Mouse (Mus musculus): ENCODE measurements at regions not wholly inside any gene's neighbourhood (a gene's known extent, or its start where the extent isn't known, plus 50 kb on each side); places are given as distances from the start of the nearest gene placed in this dataset.

GRCm38 (mm10) chr2:93135324-93135723 lies 52.0 kb upstream of the Trp53i11 start:
- DNase-seq (ENCODE audit: extremely low spot score in 1 of 2, low spot score in 2 of 2): no peak
- intact Hi-C loops (cut with DNase I): no loop called here

- DNase-seq (ENCODE audit: extremely low spot score in 1 of 2, low spot score in 2 of 2): no peak
- intact Hi-C loops (cut with DNase I): no loop called here
Measured at GRCm38 (mm10) chr2:93133301-93133971, 53.9 kb upstream of the Trp53i11 start.

DNA sequence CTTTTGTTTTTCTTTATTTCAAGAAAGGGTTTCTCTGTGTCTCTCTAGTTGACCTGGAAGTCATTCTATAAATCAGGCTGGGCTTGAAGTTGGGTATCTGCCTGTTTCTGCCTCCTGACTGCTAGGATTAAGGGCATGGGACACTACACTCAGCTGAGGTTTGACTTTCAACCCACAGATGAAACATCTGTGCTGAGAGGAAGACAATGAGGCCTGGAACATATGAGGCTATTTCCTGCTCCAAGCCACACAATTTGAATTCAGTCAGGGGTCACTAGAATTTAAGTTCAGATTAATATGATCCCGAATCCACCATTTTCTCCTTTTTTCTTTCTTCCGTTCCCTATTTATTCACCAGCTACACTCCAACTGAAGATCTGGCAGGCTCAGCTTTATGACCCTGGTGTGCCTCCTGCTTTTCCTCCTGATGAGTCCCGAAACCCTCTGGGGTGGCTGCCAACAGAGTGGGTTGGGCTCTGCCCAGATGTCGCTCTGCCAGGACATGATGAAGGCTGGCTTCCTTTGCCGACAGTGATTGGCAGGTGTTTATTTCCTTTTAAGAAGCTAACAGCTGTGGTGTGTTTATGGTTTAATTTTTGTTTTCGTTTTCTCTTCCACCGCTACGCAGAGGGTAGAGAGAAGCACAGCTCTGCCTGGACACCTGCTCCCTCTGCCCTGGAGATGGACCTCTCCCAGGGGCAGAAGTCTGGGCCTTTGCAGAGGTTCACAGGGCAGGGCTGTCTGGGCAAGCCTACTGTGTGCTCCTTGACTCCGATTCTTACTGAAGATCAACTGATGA lies 55.3 kb upstream of the Trp53i11 start:
- intact Hi-C loops (cut with DNase I): no loop called here
- DNase-seq (ENCODE audit: extremely low spot score in 1 of 2, low spot score in 2 of 2): peak; percentile 21 to 57

DNA sequence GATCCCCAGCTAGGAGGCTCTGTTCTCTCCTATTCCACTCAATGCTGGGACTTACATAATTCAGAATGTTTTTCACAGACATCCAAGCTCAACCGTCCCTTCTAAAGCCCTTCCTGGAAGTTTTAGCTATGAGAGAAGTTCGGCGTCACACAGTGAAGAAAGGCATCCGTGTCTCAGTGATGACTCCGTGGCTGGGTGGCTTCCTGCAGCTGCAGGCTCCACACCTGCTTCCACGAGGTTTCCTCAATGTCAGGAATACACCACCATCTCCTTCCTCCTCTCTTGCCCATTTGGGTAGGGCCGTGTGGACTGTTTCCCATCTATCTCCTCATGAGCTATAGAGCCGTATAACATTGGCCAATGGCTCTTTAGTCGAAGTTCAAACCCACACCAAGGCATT lies 56.1 kb upstream of the Trp53i11 start:
- intact Hi-C loops (cut with DNase I): no loop called here
- DNase-seq (ENCODE audit: extremely low spot score in 1 of 2, low spot score in 2 of 2): no peak

DNA sequence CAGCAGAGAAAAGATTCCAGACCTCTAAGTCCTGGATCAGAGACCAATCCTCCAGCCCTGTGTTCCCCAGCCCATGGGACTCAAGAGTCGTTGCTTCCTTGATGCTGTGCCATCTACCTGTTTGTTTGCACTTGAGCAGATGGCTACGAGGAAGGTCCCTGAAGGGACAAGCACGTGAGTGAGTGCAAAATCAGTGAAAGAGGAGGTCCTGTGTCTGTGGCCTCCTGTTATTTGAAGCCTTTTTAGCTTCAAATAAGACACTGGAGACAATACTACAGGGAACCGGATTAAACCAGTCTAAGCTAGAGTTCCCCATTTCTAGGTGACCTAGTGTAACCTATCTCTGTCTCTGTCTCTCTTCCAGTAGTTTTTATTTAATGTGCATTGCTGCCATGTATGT lies 58.2 kb upstream of the Trp53i11 start:
- intact Hi-C loops (cut with DNase I): no loop called here
- no peak for DNase-seq (ENCODE audit: extremely low spot score in 1 of 2, low spot score in 2 of 2)

- peak; percentile 35 to 95 for DNase-seq (ENCODE audit: extremely low spot score in 1 of 2, low spot score in 2 of 2)
- intact Hi-C loops (cut with DNase I): no loop called here
Measured at GRCm38 (mm10) chr2:93126595-93127165, 60.7 kb upstream of the Trp53i11 start.

DNA sequence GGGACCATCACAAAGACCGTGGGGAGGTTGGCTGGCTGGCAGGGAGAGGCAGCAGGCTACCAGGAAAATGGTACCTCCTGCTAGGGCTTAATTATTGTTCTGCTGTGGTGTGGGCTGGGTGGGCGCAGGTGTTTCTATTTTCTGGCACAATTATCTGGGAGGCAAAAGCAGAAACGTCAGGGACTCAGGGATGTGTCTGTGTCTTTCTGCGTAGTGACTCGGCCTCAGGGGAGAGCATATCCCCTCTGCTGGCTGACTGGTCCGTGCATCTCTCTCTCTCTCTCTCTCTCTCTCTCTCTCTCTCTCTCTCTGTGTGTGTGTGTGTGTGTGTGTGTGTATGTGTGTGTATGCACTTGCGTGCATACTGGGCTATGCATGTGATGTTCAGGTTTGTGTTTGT lies 61.2 kb upstream of the Trp53i11 start:
- intact Hi-C loops (cut with DNase I): no loop called here
- no peak for DNase-seq (ENCODE audit: extremely low spot score in 1 of 2, low spot score in 2 of 2)

GRCm38 (mm10) chr2:93124866-93125467 lies 62.4 kb upstream of the Trp53i11 start:
- intact Hi-C loops (cut with DNase I): no loop called here
- DNase-seq (ENCODE audit: extremely low spot score in 1 of 2, low spot score in 2 of 2): no peak

- intact Hi-C loops (cut with DNase I): no loop called here
- DNase-seq (ENCODE audit: extremely low spot score in 1 of 2, low spot score in 2 of 2): no peak
Measured at GRCm38 (mm10) chr2:93123829-93124228, 63.5 kb upstream of the Trp53i11 start.

- intact Hi-C loops (cut with DNase I): no loop called here
- DNase-seq (ENCODE audit: extremely low spot score in 1 of 2, low spot score in 2 of 2): no peak
Measured at GRCm38 (mm10) chr2:93120386-93120785, 67.0 kb upstream of the Trp53i11 start.

DNA sequence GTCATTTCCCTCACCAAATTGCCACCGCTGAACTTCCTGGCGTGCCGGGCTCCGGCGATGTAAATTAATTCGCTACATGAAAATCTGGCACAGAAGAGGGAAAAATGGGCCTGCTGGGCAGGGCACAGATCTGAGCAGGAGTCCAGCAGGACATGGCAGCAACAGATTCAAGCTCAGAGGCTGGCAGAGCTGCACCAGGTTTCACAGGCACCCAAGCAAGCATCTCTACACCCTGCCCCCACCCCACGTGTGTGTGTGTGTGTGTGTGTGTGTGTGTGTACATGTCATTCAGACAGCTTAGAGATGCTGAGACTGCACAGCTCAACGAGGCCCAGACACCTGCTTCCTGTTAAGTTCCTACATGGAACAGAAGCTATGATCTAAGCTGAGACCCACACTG lies 68.3 kb upstream of the Trp53i11 start:
- peak in 1 of 2 experiments; percentile 39 for DNase-seq (ENCODE audit: extremely low spot score in 1 of 2, low spot score in 2 of 2)

DNA sequence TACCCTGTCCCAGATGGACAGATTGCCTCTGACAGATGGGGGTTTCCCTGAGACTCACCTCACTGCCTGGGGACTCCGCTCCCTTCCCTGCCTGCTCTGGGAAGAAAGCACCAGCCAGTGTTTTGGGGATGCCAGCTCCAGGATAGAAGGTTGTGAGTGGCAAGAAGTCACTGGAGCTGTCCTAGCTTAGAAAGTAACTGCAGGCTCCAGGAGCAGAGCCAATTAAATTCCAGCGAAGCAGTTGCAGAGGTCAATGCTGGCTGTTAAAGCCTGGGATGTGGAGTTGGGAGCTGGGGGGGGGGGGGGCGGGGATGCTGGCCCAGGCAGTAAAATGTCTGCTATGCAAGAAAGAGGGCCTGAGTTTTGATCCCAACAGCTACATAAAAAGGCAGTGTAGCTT lies 69.3 kb upstream of the Prdm11 start:
- no peak for DNase-seq (ENCODE audit: extremely low spot score in 1 of 2, low spot score in 2 of 2)
- intact Hi-C loops (cut with DNase I): no loop called here

More for the DNA sequence above, 68.3 kb upstream of the Trp53i11 start:
- intact Hi-C loops (cut with DNase I): no loop called here

DNA sequence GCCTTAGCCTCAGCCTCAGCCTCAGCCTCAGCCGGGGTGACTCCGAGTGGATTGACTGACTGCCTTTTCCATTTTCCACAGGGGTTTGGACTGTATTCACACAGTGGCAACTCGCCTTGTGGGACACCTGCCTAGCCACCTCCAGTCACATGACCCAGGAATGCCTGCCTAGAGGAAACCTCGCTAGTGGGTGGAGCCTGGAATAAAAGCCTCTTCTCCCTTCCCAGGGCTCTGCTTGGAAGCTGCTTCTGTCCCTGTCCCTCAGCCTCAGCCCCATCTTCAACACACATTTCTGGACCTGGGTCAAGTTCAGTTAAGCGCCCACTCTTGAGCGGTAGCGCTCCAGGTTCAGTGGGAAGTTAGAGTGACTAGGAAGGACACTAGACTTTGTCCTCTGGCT lies 68.0 kb upstream of the Prdm11 start:
- intact Hi-C loops (cut with DNase I): no loop called here
- DNase-seq (ENCODE audit: extremely low spot score in 1 of 2, low spot score in 2 of 2): no peak

DNA sequence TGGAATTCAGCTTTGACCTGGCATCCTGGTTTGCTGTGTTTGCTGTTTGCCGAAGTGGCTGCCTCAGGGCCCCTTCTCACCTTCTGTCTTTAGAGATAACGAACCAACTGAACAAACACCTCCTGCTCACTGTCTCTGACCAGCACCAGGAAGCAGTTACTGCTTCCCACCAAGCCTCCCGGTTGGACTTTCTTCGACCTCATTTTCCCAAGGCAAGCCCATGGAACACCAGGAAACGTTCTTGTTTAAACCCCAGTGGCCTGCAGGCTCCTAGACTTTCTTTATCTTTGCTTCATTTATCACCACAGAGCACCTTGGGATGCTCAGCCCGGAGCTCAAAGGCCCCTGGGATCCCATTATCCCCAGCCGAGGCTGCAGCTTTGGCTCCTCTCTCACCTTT lies 66.4 kb upstream of the Prdm11 start:
- intact Hi-C loops (cut with DNase I): no loop called here
- DNase-seq (ENCODE audit: extremely low spot score in 1 of 2, low spot score in 2 of 2): no peak

GRCm38 (mm10) chr2:93110898-93111297 lies 64.9 kb upstream of the Prdm11 start:
- intact Hi-C loops (cut with DNase I): no loop called here
- DNase-seq (ENCODE audit: extremely low spot score in 1 of 2, low spot score in 2 of 2): peak in 1 of 2 experiments; percentile 22

DNA sequence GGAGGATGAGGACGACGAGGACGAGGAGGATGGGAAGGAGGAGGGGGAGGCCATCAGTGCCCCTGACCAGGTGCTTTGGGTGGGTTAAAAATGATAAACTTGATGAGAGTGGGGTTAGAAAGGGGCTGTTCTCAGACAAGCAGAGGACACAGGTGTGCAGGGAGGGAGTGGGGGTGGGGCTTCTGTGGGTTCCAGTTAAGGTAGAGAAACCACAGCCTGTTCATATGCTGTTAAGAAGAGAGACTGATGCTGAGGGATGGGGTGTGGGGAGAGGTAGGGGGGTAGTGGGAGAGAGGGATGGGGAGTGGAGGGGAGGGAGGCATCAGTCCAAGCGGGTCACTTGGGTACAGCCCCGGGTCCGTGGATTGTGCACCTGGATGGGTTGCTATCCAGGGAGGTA lies 60.6 kb upstream of the Prdm11 start:
- intact Hi-C loops (cut with DNase I): no loop called here
- no peak for DNase-seq (ENCODE audit: extremely low spot score in 1 of 2, low spot score in 2 of 2)

DNA sequence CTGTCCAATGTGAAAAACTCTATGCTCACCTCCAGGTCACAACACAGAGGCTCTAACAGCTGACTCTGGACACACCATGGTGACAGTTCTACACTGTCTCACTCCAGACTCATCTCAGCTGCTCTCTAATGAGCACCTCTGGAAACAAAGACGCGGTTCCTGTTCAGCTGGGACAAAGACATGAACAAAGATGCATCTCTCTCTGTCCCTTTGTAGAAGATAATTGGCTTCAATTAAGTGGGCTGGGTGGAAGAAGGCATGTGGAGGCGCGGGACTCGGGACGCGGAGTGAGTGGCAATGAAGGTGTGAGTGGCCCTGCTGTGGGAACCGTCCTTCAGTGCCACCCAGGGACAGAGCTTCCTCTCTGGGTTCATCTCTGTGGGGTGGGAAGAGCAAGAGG lies 56.0 kb upstream of the Prdm11 start:
- intact Hi-C loops (cut with DNase I): no loop called here

GRCm38 (mm10) chr2:93099780-93100179 lies 53.8 kb upstream of the Prdm11 start:
- no peak for DNase-seq (ENCODE audit: extremely low spot score in 1 of 2, low spot score in 2 of 2)
- intact Hi-C loops (cut with DNase I): loop anchor here (1.0 kb wide), 1 partner anchor 19 kb away; no protein-coding TSS in a partner anchor

More for the DNA sequence above, 56.0 kb upstream of the Prdm11 start:
- DNase-seq (ENCODE audit: extremely low spot score in 1 of 2, low spot score in 2 of 2): no peak

DNA sequence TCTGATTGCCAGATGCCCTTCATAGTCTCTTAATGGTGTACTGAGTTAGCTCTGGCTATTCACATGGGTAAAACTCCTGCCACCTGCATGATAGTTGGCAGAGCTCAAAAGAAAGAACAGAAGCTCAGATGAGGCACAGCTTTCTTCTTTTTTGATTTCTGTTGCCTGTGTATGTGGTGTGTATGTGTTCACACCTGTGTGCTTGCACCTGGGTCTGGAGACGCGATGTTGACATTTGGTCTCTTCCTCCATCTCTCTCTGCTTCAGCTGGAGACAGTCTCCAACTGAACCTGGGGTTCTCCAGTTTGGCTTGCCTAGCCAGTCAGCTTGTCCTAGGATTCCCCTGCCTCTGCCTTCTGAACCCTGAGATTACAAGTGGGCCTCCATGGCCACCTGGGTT lies 51.0 kb upstream of the Prdm11 start:
- intact Hi-C loops (cut with DNase I): no loop called here

More for the DNA sequence above, 51.0 kb upstream of the Prdm11 start:
- DNase-seq (ENCODE audit: extremely low spot score in 1 of 2, low spot score in 2 of 2): no peak
